Mouse (Mus musculus) forebrain, embryonic 16.5 days (tissue): Measurements from ENCODE around the gene Sstr3. TPM values are rescaled to one million over a fixed set of nuclear protein-coding genes. Genes with fewer than 3 reads are reported as not detected.

Experiments
- ATAC-seq: fragments of 200-750 bp; cut with Nextera tagmentation; 2 replicates; pipeline ENCODE4 v1.8.0; 2017; ENCODE audit warnings: mild to moderate bottlenecking, moderate library complexity
- H3K27ac ChIP-seq: fragments of 300-500 bp; sonication (generic); 2 replicates; pipeline ENCODE4 v1.5.1; 2014; ENCODE audit warnings: low read length, control low read depth
- H3K27me3 ChIP-seq: fragments of 300-500 bp; sonication (generic); replicated peaks from 2 replicates; pipeline ENCODE4 v1.6.1; 2014; ENCODE audit warnings: low read length; ENCODE audit not compliant: control insufficient read depth, insufficient read depth
- H3K36me3 ChIP-seq: fragments of 300-500 bp; sonication (generic); 2 replicates; pipeline ENCODE4 v1.6.1; 2014; ENCODE audit not compliant: control insufficient read depth, insufficient read depth
- H3K4me1 ChIP-seq: fragments of 300-500 bp; sonication (generic); replicated peaks from 2 replicates; pipeline ENCODE4 v1.6.1; 2014; ENCODE audit warnings: low read length; ENCODE audit not compliant: control insufficient read depth, insufficient read depth
- H3K4me2 ChIP-seq: fragments of 300-500 bp; sonication (generic); 2 replicates; pipeline ENCODE4 v1.6.1; 2014; ENCODE audit warnings: mild to moderate bottlenecking, low read length, control low read depth
- H3K4me3 ChIP-seq: fragments of 300-500 bp; sonication (generic); replicated peaks from 2 replicates; pipeline ENCODE4 v1.5.1; 2014; ENCODE audit warnings: mild to moderate bottlenecking, low read length, control low read depth
- H3K9ac ChIP-seq: fragments of 300-500 bp; sonication (generic); replicated peaks from 2 replicates; pipeline ENCODE4 v1.6.1; 2014; ENCODE audit warnings: low read depth, low read length, control low read depth
- H3K9me3 ChIP-seq: fragments of 300-500 bp; sonication (generic); 2 replicates; pipeline ENCODE4 v1.6.1; 2016; ENCODE audit warnings: low read length; ENCODE audit not compliant: control insufficient read depth
- WGBS: fragments of 180-500 bp; shearing (Covaris S2); extraction: QIAGEN DNeasy Blood & Tissue Kit; methylation state at CpG from one replicate; pipeline ENCODE4 v1.1.7; 2014; 5-methylcytosine and 5-hydroxymethylcytosine counted together
- polyA plus RNA-seq: library from polyadenylated mRNA; unstranded; fragments of >200 nt; fragmentation: Nextera tagmentation; extraction: Ambion mirVana; gene quantifications from 2 replicates; pipeline ENCODE4 v1.2.1, GENCODE M21; 2015

Gene Sstr3
- polyA plus RNA-seq, 1 experiment from 2014 or later: 1.1 TPM

- WGBS: 52% methylated on average over 5 of the region's 5 CpGs
- ATAC-seq: no peak
- no peaks in the 10 kb centered on the region for H3K36me3 ChIP-seq
- H3K9me3 ChIP-seq: peaks cover 9% of the 10 kb centered on the region
- H3K4me3 ChIP-seq: no peak overlapping the region
- H3K9ac ChIP-seq: no peak overlapping the region
- peaks cover 22% of the 10 kb centered on the region for H3K4me1 ChIP-seq
- no peak overlapping the region for H3K27ac ChIP-seq
- H3K27me3 ChIP-seq: no peaks in the 10 kb centered on the region
- no peak overlapping the region for H3K4me2 ChIP-seq
These were observed 3.2 kb upstream of the Sstr3 start for GRCm38 (mm10) chr15:78547415-78548335.

- H3K4me3 ChIP-seq: no peak overlapping the region
- peaks cover 38% of the 10 kb centered on the region for H3K4me1 ChIP-seq
- H3K9ac ChIP-seq: no peak overlapping the region
- H3K27ac ChIP-seq: no peak overlapping the region
- peaks cover under 1% of the 10 kb centered on the region; the same call in 1 of the 2 replicates for H3K9me3 ChIP-seq
- H3K4me2 ChIP-seq: no peak overlapping the region
- no peak for ATAC-seq
- 82% methylated on average over 4 of the region's 4 CpGs for WGBS
- no peaks in the 10 kb centered on the region for H3K36me3 ChIP-seq
- H3K27me3 ChIP-seq: no peaks in the 10 kb centered on the region
These were observed 1.6 kb upstream of the Sstr3 start for GRCm38 (mm10) chr15:78546060-78546459.

DNA sequence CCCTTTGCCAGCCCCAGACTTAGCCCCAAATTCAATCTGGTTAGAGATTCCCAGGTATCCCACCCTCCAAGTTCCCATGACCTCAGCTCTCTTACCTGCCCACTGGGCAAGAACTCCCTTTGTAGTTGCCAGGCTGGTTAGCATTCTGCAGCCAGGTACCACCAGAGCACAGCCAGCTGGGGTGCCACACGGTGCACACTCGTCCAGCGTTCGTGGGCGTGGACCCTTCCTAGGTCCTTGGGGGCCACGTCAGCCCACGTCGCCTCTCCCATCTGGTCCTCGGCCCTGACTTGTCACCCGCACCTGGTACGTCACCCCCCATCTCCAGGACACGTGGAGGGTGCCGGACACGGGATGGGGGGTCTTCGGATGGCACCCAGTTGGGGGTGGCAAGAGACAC, 444 bp downstream of the Sstr3 start:
- no peaks in the 10 kb centered on the region for H3K9me3 ChIP-seq
- peak overlapping the region; percentile 35 for H3K9ac ChIP-seq
- peak overlapping the region; percentile 43 for H3K27ac ChIP-seq
- WGBS: 66% methylated on average over 15 of the region's 15 CpGs
- no peak for ATAC-seq
- H3K27me3 ChIP-seq: no peaks in the 10 kb centered on the region
- no peak overlapping the region for H3K4me3 ChIP-seq
- H3K4me2 ChIP-seq: peak overlapping the region; percentile 43
- peaks cover 41% of the 10 kb centered on the region for H3K4me1 ChIP-seq
- H3K36me3 ChIP-seq: no peaks in the 10 kb centered on the region

- 46% methylated on average over 7 of the region's 7 CpGs for WGBS
- Histone ChIP-seq H3K27me3 (no peaks in the 10 kb centered on the region), H3K9me3 (no peaks in the 10 kb centered on the region), H3K4me2 (no peak overlapping the region), H3K4me3 (no peak overlapping the region), H3K9ac (no peak overlapping the region), H3K27ac (peak overlapping the region; percentile 31), H3K4me1 (peaks cover 41% of the 10 kb centered on the region), H3K36me3 (no peaks in the 10 kb centered on the region)
- ATAC-seq: peak; percentile 32
These were observed 1.6 kb downstream of the Sstr3 start for GRCm38 (mm10) chr15:78542767-78543303.

DNA sequence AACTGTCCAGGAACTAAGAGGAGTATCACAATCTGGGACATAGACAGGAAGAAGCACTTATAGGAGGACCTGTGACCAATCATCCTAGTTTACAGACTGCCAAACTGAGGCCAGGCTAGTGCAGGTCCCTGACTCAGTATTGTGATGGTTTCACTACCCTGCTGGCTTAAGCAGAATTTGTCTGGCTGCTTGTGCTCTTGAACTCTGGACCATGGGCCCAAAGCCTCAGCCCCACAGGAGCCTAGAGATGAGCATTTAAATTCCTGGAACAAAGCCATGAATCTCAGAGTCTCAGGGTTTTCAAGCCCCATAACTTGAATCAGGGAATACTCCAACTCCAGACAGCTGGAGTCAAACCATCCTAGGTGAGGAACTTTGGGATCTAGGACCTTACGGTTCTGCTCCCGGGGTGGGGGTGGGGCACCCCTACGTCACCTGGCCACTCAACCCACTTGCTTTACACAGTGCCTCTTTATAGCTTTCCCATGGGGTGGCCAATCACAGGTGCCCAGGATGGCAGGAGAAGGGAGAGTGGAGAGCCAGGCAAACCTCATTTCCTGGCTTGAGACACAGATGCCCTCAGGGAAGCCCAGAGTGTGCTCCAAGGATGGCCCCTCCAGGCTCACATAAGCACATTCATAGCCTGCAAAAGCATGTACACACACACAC, 2.3 kb downstream of the Sstr3 start:
- no peak overlapping the region for H3K4me2 ChIP-seq
- ATAC-seq: no peak; the same call in 1 of the 2 replicates
- no peaks in the 10 kb centered on the region for H3K27me3 ChIP-seq
- H3K36me3 ChIP-seq: no peaks in the 10 kb centered on the region
- H3K4me1 ChIP-seq: peaks cover 41% of the 10 kb centered on the region
- WGBS: 77% methylated on average over 3 of the region's 3 CpGs
- no peak overlapping the region for H3K4me3 ChIP-seq
- H3K9ac ChIP-seq: no peak overlapping the region
- H3K27ac ChIP-seq: peak overlapping the region; percentile 30; the same call in 1 of the 2 replicates
- H3K9me3 ChIP-seq: no peaks in the 10 kb centered on the region

GRCm38 (mm10) chr15:78541606-78542005, 2.9 kb downstream of the Sstr3 start:
- no peak overlapping the region for H3K27ac ChIP-seq
- ATAC-seq: peak; percentile 37
- H3K9ac ChIP-seq: no peak overlapping the region
- no peaks in the 10 kb centered on the region for H3K36me3 ChIP-seq
- peaks cover 41% of the 10 kb centered on the region for H3K4me1 ChIP-seq
- no peak overlapping the region for H3K4me3 ChIP-seq
- WGBS: 32% methylated on average over 3 of the region's 3 CpGs
- no peaks in the 10 kb centered on the region for H3K9me3 ChIP-seq
- H3K27me3 ChIP-seq: no peaks in the 10 kb centered on the region
- no peak overlapping the region for H3K4me2 ChIP-seq

DNA sequence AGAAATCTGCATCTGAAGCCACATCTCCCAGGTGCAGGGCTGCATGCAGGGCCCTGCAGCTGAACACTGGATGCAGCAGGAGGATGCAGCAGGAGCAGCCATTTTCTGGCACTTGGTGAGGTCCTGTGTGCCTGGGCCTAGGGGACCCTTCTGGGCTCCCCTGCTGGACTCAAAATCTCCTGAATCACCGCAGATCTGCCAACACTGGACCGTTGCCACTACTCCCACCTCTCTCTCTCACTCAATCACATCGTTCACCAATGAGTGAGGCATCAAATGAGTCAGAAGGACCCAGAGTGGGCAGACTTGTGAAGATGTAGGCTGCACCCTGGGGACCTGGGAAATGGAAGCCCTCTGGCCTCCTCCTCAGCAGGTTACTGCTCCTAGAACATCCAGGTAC, 3.4 kb downstream of the Sstr3 start:
- Histone ChIP-seq H3K4me3 (no peak overlapping the region), H3K4me2 (no peak overlapping the region)

DNA sequence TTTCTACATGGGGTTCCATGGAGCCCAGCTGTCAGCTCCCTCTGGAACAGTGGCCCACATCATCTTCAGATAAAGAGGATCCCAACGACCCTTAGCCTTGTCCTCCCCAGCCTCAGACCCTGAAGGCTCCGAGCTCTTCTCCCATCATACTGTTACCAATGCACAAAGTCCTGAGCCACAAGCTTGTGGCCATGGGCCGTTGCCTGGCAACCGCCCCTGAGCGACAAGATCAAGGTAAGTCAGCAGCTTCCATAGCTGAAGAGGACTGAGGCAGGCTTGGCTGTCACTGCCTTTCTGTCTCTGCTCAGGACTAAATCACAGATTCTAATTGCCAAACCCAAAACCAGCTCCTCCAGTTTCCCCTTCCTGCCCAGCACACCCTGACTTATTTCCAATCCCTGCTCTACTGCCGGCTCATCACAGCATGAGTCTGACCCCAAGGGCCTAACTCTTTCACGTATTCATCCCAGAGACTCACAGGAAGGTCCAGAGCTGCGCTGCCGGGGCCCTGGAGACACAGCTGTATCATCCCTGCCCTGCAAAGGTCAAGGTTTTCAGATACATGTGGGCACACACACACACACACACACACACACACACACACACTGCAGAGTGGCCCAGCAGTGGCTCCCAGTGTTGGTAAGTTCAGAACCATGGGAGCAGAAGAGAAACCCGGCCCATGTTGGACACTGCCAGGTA, 8.6 kb downstream of the Sstr3 start:
- no peaks in the 10 kb centered on the region for H3K36me3 ChIP-seq
- H3K4me3 ChIP-seq: no peak overlapping the region
- ATAC-seq: no peak
- no peak overlapping the region for H3K4me2 ChIP-seq
- H3K4me1 ChIP-seq: peaks cover 6% of the 10 kb centered on the region
- no peak overlapping the region for H3K9ac ChIP-seq
- no peaks in the 10 kb centered on the region for H3K9me3 ChIP-seq
- H3K27me3 ChIP-seq: no peaks in the 10 kb centered on the region
- WGBS: 47% methylated on average over 10 of the region's 10 CpGs
- no peak overlapping the region for H3K27ac ChIP-seq

More for the DNA sequence above, 3.4 kb downstream of the Sstr3 start:
- H3K27me3 ChIP-seq: no peaks in the 10 kb centered on the region
- no peak overlapping the region for H3K27ac ChIP-seq
- H3K9ac ChIP-seq: no peak overlapping the region
- H3K36me3 ChIP-seq: no peaks in the 10 kb centered on the region
- H3K9me3 ChIP-seq: no peaks in the 10 kb centered on the region
- WGBS: 38% methylated on average over 3 of the region's 3 CpGs
- no peak for ATAC-seq
- H3K4me1 ChIP-seq: peaks cover 41% of the 10 kb centered on the region
